Mouse (Mus musculus) kidney, postnatal 25 days (tissue): ENCODE measurements around the gene Pcnx.

Source experiments
- DNase-seq, 2 experiments: peaks; one replicate each; pipeline ENCODE4 v3.0.0; 2021; ENCODE audit warnings: mixed read lengths in 2 of 2

Pcnx gene

GRCm38 (mm10) chr12:81859351-81860307, at the start of gene Pcnx:
Gene Pcnx, plus strand, starts transcription at chr12:81860023.
- DNase-seq = peak; percentile 88 to 95

- DNase-seq = no peak
These were observed 49.4 kb upstream of the Pcnx start for GRCm38 (mm10) chr12:81810417-81810816.

DNA sequence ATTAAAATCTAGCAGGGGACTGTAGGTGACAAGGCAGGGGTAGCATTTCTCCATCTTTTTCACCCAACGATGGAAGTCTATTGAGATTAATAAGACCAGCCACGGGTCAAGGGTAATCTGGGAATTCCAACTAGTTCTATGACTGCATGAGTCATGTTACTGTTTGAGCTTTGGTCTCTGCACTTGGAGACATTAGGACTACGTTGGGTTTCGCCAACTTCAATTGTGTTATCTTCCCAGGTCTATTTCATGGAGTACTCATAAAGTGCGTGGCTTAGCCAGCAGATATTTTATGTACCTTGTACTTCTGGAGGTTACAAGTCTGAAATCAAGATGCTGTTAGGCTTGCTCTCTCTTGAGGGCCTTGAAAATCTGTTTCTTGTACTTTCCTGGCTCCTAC, 45.1 kb upstream of the Pcnx start:
- no peak for DNase-seq

DNA sequence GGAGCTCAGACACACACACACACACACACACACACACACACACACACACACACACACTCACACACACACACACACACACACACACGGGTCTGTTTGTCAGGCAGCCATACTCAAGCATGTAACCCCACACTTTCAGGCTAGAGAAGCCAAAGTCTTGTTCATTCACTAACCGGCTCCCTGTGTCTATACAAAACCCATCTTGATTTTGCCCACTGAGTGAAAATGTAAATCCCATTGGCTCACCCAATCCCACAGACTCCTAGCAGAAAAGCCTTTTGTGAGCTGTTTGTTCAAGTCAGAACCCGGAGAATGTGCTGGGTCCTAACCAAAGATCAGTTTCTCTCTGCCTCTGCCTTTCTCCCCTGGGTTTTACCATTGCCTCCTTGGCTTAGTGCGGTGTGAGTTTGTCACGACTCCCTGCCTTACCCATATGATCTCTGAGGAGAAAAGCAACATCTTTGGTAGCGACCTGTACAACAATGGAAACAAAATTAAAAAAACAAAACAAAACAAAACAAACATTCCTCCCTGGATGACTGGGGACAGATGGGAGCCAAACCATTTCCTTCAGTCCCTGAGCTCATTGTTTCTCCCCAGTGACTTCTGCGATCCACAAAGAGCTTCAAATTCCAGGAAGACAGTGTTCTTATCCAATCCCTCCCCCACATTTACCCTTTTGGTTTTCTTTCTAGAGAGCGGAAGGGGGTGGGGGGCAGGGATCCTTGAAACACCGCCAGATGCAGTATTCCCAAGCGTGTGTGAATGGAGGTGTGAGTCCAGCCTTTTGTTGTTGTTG, 43.3 kb upstream of the Pcnx start:
- peak; percentile 36 to 56 for DNase-seq

DNA sequence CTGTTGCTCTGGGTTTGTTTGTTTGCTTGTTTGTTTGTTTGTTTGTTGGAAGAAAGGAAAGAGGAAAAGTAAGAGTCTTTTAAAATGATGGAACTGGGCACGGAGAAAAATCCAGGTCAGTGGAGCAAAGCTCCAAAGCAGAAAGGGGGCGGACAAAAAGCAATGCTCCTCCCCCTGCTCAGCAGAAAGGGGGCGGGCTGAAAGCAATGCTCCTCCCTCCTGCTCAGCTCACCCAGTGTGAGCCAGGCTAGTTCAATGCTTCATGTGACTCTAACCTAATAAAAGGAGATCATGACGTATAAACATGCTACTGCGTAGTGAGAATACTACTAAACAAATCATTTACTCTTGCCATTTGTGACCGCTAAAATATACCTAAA, 42.7 kb upstream of the Pcnx start:
- peak in 1 of 2 experiments; percentile 15 for DNase-seq

GRCm38 (mm10) chr12:81820700-81821099, 39.1 kb upstream of the Pcnx start:
- no peak for DNase-seq

GRCm38 (mm10) chr12:81822176-81822575, 37.6 kb upstream of the Pcnx start:
- DNase-seq = no peak

GRCm38 (mm10) chr12:81822778-81823480, 36.9 kb upstream of the Pcnx start:
- no peak for DNase-seq

GRCm38 (mm10) chr12:81828355-81828754, 31.5 kb upstream of the Pcnx start:
- DNase-seq = no peak

- no peak for DNase-seq
These were observed 27.6 kb upstream of the Pcnx start for GRCm38 (mm10) chr12:81832039-81832738.

DNA sequence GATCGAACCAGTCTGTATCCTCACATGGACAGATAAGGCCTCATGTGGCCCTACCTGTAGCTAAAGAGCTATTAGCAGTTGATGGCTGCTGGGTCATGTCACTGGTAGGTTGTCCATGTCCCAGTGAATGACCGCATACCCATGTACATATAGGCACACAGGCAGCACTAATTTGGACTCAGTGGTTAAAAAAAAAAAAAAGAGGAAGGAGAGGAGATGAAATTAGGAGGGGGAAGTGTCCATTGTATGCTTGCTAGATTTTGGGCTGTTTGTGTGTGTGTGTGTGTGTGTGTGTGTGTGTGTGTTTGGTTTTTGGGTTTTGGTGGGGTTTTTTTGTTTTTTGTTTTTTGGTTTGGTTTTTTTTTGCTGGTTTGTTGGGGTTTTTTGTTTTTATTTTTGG, 26.7 kb upstream of the Pcnx start:
- no peak for DNase-seq

DNA sequence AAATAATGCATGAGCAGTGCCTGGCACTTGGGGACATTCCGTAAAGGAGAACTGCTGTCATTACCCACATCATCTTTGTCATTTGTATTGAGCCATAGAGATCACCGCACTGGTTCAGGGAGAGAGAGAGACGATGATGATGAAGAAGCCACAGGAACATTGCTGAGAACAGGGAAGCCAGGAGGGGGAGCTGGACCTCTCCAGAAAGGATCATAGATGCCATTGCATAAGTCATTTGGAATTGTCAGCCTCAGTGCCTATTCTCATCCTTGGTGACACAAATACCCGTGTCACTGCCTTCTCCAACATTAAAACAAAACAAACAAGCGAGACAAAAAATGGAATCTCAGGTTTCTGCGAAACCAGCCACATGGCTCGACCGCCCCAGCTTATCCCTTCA, 23.7 kb upstream of the Pcnx start:
- peak in 1 of 2 experiments; percentile 40 for DNase-seq

GRCm38 (mm10) chr12:81837463-81837862, 22.4 kb upstream of the Pcnx start:
- DNase-seq = no peak

DNA sequence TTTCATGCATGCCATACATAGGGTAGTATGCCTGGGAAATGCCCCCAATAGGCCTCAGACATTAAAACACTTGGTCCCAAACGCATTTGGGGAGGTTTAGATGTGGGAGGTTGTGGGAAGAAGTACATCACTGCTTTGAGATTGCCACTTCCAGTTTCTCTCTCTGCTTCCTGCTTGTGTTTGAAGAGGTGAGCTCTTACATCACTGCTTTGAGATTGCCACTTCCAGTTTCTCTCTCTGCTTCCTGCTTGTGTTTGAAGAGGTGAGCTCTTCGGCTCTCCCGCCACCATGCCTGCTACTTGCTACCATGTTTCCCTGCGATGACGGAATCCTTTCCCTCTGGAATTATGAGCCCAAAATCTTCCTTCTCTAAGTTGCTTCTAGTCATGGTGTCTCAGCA, 20.2 kb upstream of the Pcnx start:
- DNase-seq = no peak

DNA sequence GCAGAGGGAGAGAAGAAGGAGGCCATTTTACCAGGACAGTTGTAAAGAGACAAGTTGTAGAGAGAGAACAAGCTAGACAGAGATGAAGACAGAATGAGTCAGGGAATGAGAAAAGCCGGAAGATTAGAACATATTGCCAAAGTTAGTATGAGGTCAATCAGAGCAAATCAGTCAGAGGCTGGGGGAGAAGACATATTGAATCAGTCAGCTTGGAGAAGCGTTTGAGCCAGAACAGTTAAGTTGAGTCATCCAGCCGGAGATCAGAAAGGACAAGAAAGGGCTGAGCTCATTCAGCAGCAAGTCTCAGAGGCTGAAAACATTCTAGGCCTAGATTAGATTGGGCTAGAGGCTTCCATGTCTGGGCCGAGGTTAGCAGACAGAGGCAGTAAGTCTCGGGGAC, 18.8 kb upstream of the Pcnx start:
- no peak for DNase-seq

DNA sequence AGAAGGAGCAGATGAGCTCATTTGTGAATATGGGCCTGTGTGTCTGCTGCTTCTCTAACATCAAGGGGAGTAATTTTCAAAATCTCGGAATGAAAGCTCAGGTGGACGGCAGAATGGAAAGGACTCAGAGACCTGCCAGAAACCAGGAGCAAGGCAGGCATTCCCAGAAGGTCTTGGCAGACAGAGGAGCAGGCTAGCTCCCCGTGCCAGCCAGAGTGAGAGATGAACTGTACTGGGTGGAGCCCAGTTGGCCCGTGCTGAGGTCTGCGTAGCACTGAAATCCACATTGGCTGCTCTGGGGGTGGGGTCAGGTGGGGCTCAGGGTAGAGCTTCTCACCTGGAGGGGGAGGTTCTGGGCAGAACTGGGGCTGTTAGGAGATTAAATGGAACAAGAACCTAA, 16.3 kb upstream of the Pcnx start:
- DNase-seq = peak in 1 of 2 experiments; percentile 32

- DNase-seq = no peak
These were observed 15.3 kb upstream of the Pcnx start for GRCm38 (mm10) chr12:81844572-81844971.

DNA sequence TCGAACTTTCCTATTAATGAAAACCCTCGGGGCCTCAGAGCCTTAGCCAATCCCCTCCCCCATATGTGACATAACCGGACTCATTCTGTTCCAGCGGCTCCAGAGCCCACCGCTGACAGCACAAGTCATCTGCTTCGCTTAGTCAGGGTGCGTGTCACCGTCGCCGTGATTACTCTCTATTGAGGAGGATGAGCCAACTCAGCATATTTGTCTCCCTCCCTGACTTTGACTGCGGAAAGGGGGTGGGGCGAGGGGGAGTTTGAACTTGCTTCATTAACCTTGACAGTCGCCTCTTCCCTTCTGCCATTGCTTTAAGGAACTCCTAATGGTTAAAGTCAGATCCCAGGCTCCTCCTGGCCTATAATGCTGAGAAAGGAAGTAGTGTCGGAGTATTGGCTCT, 14.8 kb upstream of the Pcnx start:
- DNase-seq = peak; percentile 18 to 36

GRCm38 (mm10) chr12:81849629-81850028, 10.2 kb upstream of the Pcnx start:
- no peak for DNase-seq

DNA sequence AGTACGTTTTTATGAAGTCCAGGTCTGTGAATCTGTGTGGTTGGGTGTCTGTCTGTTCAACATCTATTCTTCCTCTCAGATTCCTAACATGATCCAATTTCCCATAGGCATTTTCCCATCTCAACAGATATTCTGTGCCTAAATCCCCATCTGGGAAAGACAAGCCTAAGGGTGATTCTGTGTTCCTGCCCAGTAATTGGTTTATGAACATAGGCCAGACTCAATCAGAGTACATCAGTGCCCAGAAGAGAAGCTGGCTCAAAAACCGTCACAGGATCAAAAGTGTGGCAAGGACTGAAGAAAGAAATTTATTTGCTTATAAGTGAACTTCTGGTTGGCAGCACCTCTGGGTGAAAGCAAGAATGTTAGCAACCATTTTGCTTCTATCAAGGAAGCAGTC, 7.3 kb upstream of the Pcnx start:
- no peak for DNase-seq

DNA sequence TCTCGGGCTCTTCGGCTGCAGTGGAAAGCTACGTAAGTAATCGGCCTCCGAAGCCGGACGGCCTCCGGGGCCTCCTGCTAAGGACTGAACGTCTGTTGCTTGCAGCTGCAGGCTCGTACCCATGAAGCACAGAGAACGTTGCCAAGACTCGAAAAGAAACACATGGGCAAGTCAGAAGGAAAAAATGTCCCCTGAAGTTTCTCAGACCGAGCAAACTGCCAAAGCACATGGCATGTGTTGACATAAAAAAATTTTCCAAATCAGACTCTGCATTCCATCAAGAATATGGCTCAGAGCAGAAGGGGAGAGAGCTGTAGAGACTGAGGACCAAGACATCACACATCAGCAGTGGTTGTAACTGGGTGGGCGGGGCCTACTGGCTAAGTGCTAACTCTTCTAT, 6.8 kb upstream of the Pcnx start:
- no peak for DNase-seq

GRCm38 (mm10) chr12:81853543-81853942, 6.3 kb upstream of the Pcnx start:
- DNase-seq = no peak

DNA sequence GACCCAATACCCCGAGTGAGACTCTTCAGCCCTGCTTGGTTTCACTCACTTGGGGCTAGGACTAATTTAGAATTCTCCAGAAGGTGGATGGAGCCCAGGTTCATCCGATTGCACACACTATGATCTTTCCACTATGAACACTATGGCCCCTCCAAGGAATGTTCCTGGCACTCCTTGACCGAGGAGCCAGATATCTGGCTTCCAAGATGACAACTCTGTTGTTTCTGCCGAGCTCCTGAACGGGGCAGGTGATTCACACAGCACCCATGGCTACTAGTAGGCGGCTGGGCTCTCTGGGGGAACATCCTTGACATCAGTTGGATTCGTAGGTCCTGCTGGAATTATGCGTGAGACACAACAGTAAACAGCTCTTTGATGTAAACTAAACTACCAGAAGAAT, 4.8 kb upstream of the Pcnx start:
- DNase-seq = no peak
